9 mouse cellular contexts compared by ENCODE assay signal in the genomic region with DNA sequence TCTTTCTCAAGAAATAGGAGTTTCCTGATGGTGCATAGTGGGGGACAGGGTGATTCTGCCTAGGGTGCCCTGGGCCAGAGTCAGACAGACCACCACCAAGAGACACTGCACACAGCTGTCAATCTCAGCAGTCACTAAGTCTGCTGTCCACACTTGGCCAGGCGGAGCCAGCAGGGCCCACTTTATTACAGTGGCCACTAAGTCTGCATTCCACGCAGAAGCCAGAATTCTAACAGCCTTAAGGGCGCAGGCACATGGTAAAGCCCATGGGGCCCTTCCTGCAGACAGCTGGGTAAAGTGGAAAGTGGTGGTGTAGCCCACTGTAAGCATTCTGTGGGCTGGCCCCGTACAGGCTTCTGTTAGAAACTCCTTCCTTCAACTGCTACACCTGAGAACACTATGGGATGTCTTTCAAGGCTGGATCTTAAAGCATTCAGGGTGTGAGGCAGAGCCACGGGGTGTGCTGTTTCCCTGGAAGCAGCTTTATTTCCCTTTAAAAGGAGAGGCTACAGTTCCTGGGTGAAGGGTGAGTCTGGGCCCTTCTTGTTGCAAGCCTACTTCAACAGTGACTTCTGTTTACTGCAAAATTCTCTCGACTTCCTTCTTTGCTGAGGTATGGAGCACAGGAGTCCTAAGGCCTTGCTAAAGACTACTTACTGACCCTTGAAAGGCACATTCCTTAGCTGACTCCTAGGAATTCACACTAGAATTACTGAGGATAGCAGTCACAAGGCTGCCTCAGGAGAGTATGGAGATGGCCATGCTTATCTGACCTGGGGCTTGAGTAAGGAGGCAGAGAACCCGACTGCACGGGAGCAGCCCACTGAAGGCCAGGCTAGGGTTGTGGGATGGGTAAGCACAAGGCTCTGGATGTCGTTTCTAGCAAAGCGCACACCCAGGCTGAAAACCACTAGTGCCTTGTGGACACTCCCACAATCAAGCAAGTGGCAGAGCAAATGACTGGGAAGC. TPM values are rescaled to one million over a fixed set of nuclear protein-coding genes. Genes with fewer than 3 reads are reported as not detected.
DNase-seq lines count a peak whose midpoint lies in the region; ATAC-seq and TF ChIP-seq lines count a peak whose summit lies in the region.
"Had no signal": no experiment of that assay in that cellular context is flagged by ENCODE, and none has a peak within 500 bp of the region (broad histone marks: within the 10 kb centered on the region; RNA-seq: fewer than 3 reads in every experiment).

No protein-coding gene starts in this region.

- no peak for TF ChIP-seq CTCF in left cerebral cortex, adult 2 months (IDR thresholded peaks at IDR 0.05)
- no peak for TF ChIP-seq CTCF in midbrain, postnatal 0 days (IDR thresholded peaks at IDR 0.05)

- H3K4me3 ChIP-seq in left cerebral cortex, adult 2 months = no peak overlapping the region
- no peak overlapping the region for H3K4me3 ChIP-seq in embryonic facial prominence, embryonic 10.5 days
- H3K4me3 ChIP-seq in intestine, embryonic 15.5 days (replicated peaks) = no peak overlapping the region
- H3K4me3 ChIP-seq in midbrain, postnatal 0 days (ENCODE audit: low read depth, low read length) = no peak overlapping the region

- H3K27me3 ChIP-seq in embryonic facial prominence, embryonic 10.5 days (replicated peaks; ENCODE audit: low read depth, poor library complexity, severe bottlenecking) = no peaks in the 10 kb centered on the region
- no peaks in the 10 kb centered on the region for H3K27me3 ChIP-seq in intestine, embryonic 15.5 days (replicated peaks)
- H3K27me3 ChIP-seq in midbrain, postnatal 0 days (ENCODE audit: insufficient read depth, low read length) = no peaks in the 10 kb centered on the region

- intact Hi-C loops in left cerebral cortex, adult 2 months (cut with DNase I) = loop anchor here (2.0 kb wide), 1 partner anchor 17 kb away; no protein-coding TSS in a partner anchor
- intact Hi-C loops in left cerebral cortex, postnatal 4 days (cut with DNase I) = no loop called here

- no peak overlapping the region for H3K4me2 ChIP-seq in intestine, embryonic 15.5 days (replicated peaks)
- no peak overlapping the region for H3K4me2 ChIP-seq in midbrain, postnatal 0 days (ENCODE audit: low read depth, low read length, poor library complexity, severe bottlenecking)

- 46% methylated on average over 10 of the region's 10 CpGs for WGBS in embryonic facial prominence, embryonic 10.5 days
- 46% methylated on average over 10 of the region's 10 CpGs for WGBS in intestine, embryonic 15.5 days
- WGBS in midbrain, postnatal 0 days = 39% methylated on average over 10 of the region's 10 CpGs

- 0 out of 2 replicates have a peak, but pooled peaks cover 3% of the 10 kb centered on the region for H3K36me3 ChIP-seq in embryonic facial prominence, embryonic 10.5 days (replicated peaks)
- no peaks in the 10 kb centered on the region for H3K36me3 ChIP-seq in intestine, embryonic 15.5 days
- no peaks in the 10 kb centered on the region for H3K36me3 ChIP-seq in midbrain, postnatal 0 days (ENCODE audit: insufficient read depth, low read length)

- no peak for ATAC-seq in intestine, embryonic 15.5 days
- ATAC-seq in midbrain, postnatal 0 days (ENCODE audit: low FRiP score) = no peak

- H3K9ac ChIP-seq in intestine, embryonic 15.5 days = no peak overlapping the region
- no peak overlapping the region for H3K9ac ChIP-seq in midbrain, postnatal 0 days (replicated peaks; ENCODE audit: low read length, poor library complexity, severe bottlenecking)

- no peak for DNase-seq in left cerebral cortex, adult 2 months (ENCODE audit: extremely low spot score in 1 of 2, low spot score in 2 of 2)
- DNase-seq in left cerebral cortex, postnatal 4 days = no peak
- no peak for DNase-seq in embryonic facial prominence, embryonic 10.5 days (ENCODE audit: low spot score)
- DNase-seq in midbrain, postnatal 0 days (ENCODE audit: low spot score) = no peak
- DNase-seq in right cerebral cortex, postnatal 14 days = no peak
- no peak for DNase-seq in retina, embryonic 14.5 days (ENCODE audit: low spot score)

- H3K4me1 ChIP-seq in embryonic facial prominence, embryonic 10.5 days = peaks cover 53% of the 10 kb centered on the region
- H3K4me1 ChIP-seq in intestine, embryonic 15.5 days (replicated peaks) = peaks cover 44% of the 10 kb centered on the region
- peaks cover 19% of the 10 kb centered on the region for H3K4me1 ChIP-seq in midbrain, postnatal 0 days (ENCODE audit: insufficient read depth, low read length)

- peak overlapping the region; percentile 45; the same call in 1 of the 2 replicates for H3K27ac ChIP-seq in left cerebral cortex, adult 2 months
- H3K27ac ChIP-seq in embryonic facial prominence, embryonic 10.5 days (replicated peaks) = peak overlapping the region; percentile 44
- H3K27ac ChIP-seq in intestine, embryonic 15.5 days = 0 out of 2 replicates have a peak overlapping the region, but pooled peaks have one; percentile 44
- peak overlapping the region; percentile 32; the same call in 1 of the 2 replicates for H3K27ac ChIP-seq in midbrain, postnatal 0 days (ENCODE audit: low read depth, low read length)

- no peaks in the 10 kb centered on the region for H3K9me3 ChIP-seq in embryonic facial prominence, embryonic 10.5 days
- H3K9me3 ChIP-seq in intestine, embryonic 15.5 days = no peaks in the 10 kb centered on the region
- no peaks in the 10 kb centered on the region for H3K9me3 ChIP-seq in midbrain, postnatal 0 days (ENCODE audit: low read length)

RNA-seq across cellular contexts. Expression of gene E030018B13Rik, which starts 2.6 kb away (rescaled TPM):
- not detected for total RNA-seq in left cerebral cortex, adult 2 months (2021)
- total RNA-seq in left cerebral cortex, postnatal 4 days (2021) = not detected
- polyA plus RNA-seq in embryonic facial prominence, embryonic 10.5 days (2016; fragmentation: Nextera tagmentation; extraction: Ambion mirVana) = not detected in 2 replicates
- polyA plus RNA-seq in intestine, embryonic 15.5 days (2015; fragmentation: Nextera tagmentation; extraction: Ambion mirVana) = not detected in 2 replicates
- not detected in 2 replicates for total RNA-seq in midbrain, postnatal 0 days (2014; rRNA removed)
- not detected in 2 replicates for polyA plus RNA-seq in midbrain, postnatal 0 days (2015; fragmentation: Nextera tagmentation; extraction: Ambion mirVana)
- total RNA-seq: common myeloid progenitor, adult 5-6 weeks; hematopoietic stem cell, adult 5-6 weeks had no signal

RNA-seq across cellular contexts. Expression of gene Klf13, which starts 24.7 kb away (rescaled TPM):
- total RNA-seq in left cerebral cortex, adult 2 months (2021) = 100 to 1,000 TPM; 179 to 199 TPM
- total RNA-seq in left cerebral cortex, postnatal 4 days (2021) = 10 to 100 TPM; 72.3 to 73.5 TPM
- 22.1 and 23.9 TPM in 2 replicates for polyA plus RNA-seq in embryonic facial prominence, embryonic 10.5 days (2016; fragmentation: Nextera tagmentation; extraction: Ambion mirVana)
- 25.9 and 26.7 TPM in 2 replicates for polyA plus RNA-seq in intestine, embryonic 15.5 days (2015; fragmentation: Nextera tagmentation; extraction: Ambion mirVana)
- 26.6 and 26.7 TPM in 2 replicates for total RNA-seq in midbrain, postnatal 0 days (2014; rRNA removed)
- 19.7 and 21.5 TPM in 2 replicates for polyA plus RNA-seq in midbrain, postnatal 0 days (2015; fragmentation: Nextera tagmentation; extraction: Ambion mirVana)
